36 mouse cellular contexts compared by ENCODE assay signal in genomic region chr5:31076346-31076745, GRCm38 (mm10). TPM values are rescaled to one million over a fixed set of nuclear protein-coding genes. Genes with fewer than 3 reads are reported as not detected.
DNase-seq lines count a peak whose midpoint lies in the region; ATAC-seq and TF ChIP-seq lines count a peak whose summit lies in the region.
"Had no signal": no experiment of that assay in that cellular context is flagged by ENCODE, and none has a peak within 500 bp of the region (broad histone marks: within the 10 kb centered on the region; RNA-seq: fewer than 3 reads in every experiment).

No protein-coding gene starts in this region.

- 86% methylated on average over 13 of the region's 13 CpGs for WGBS in liver, embryonic 14.5 days (ENCODE audit: insufficient replicate concordance)
- 85% methylated on average over 13 of the region's 13 CpGs for WGBS in liver, postnatal 0 days (ENCODE audit: insufficient replicate concordance)

- H3K4me1 ChIP-seq in liver, embryonic 14.5 days (replicated peaks; ENCODE audit: control insufficient read depth in 2 of 2, insufficient read depth in 2 of 2, low read length in 1 of 2) = no peaks in the 10 kb centered on the region
- no peaks in the 10 kb centered on the region for H3K4me1 ChIP-seq in liver, postnatal 0 days (ENCODE audit: insufficient read depth)
- H3K4me1 ChIP-seq: forebrain, embryonic 15.5 days; liver, embryonic 12.5 days had no signal

- DNase-seq in liver, embryonic 14.5 days (ENCODE audit: low read depth in 3 of 3, low spot score in 3 of 3) = no peak
- DNase-seq in liver, postnatal 0 days = no peak
- DNase-seq in NIH3T3 (ENCODE audit: low read depth) = peak; percentile 46
- peak; percentile 80 for DNase-seq in adrenal gland, postnatal 14 days
- no peak for DNase-seq in right cerebral cortex, postnatal 4 days
- DNase-seq: cerebellum, adult 8-10 months; cerebellum, postnatal 25 days; kidney, adult 2 months; kidney, postnatal 10 days; layer of hippocampus, postnatal 36 days; left cerebral cortex, postnatal 4 days; lung, embryonic 14.5 days; lung, postnatal 14 days; midbrain, embryonic 14.5 days; right cerebral cortex, adult 18-20 months; thymus, adult 2 months; thymus, postnatal 36 days had no signal

- peaks cover 26% of the 10 kb centered on the region for H3K36me3 ChIP-seq in liver, embryonic 14.5 days (replicated peaks; ENCODE audit: control insufficient read depth, insufficient read depth, low read depth)
- peaks cover 43% of the 10 kb centered on the region for H3K36me3 ChIP-seq in liver, postnatal 0 days (replicated peaks; ENCODE audit: insufficient read depth, low read length)

- H3K27me3 ChIP-seq in liver, embryonic 14.5 days (ENCODE audit: control insufficient read depth, insufficient read depth, low read length) = no peaks in the 10 kb centered on the region
- no peaks in the 10 kb centered on the region for H3K27me3 ChIP-seq in liver, postnatal 0 days (ENCODE audit: insufficient read depth, low read length)
- H3K27me3 ChIP-seq: forebrain, embryonic 15.5 days; liver, embryonic 12.5 days; Patski had no signal

- TF ChIP-seq EP300 in liver, embryonic 14.5 days (IDR thresholded peaks at IDR 0.05; ENCODE audit: low read depth) = no peak
- no peak for TF ChIP-seq EP300 in liver, postnatal 0 days (IDR thresholded peaks at IDR 0.05; ENCODE audit: low read depth)

- no peak for ATAC-seq in liver, embryonic 14.5 days (ENCODE audit: insufficient read depth)
- no peak for ATAC-seq in liver, postnatal 0 days
- no peak for ATAC-seq in cerebellum, adult (ENCODE audit: insufficient number of reproducible peaks, low FRiP score, low TSS enrichment)
- no peak for ATAC-seq in frontal cortex, adult (ENCODE audit: low TSS enrichment)
- ATAC-seq: forebrain, embryonic 15.5 days; hindbrain, embryonic 16.5 days; liver, embryonic 12.5 days; Patski had no signal

- H3K9ac ChIP-seq in liver, embryonic 14.5 days (replicated peaks) = no peak overlapping the region
- no peak overlapping the region for H3K9ac ChIP-seq in liver, postnatal 0 days (replicated peaks)
- H3K9ac ChIP-seq: forebrain, embryonic 15.5 days; liver, embryonic 12.5 days; lung, embryonic 14.5 days had no signal

- H3K9me3 ChIP-seq in liver, embryonic 14.5 days (ENCODE audit: control insufficient read depth, low read length) = no peaks in the 10 kb centered on the region
- H3K9me3 ChIP-seq in liver, postnatal 0 days (ENCODE audit: low read length) = no peaks in the 10 kb centered on the region
- H3K9me3 ChIP-seq: forebrain, embryonic 15.5 days; G1E; liver, embryonic 12.5 days had no signal

- 0 out of 2 replicates have a peak, but pooled peaks have one; percentile 7 for TF ChIP-seq CTCF in liver, embryonic 14.5 days (IDR thresholded peaks at IDR 0.05; ENCODE audit: low read depth)
- TF ChIP-seq CTCF in liver, postnatal 0 days (IDR thresholded peaks at IDR 0.05; ENCODE audit: low read depth) = no peak

- H3K27ac ChIP-seq in liver, embryonic 14.5 days = no peak overlapping the region
- H3K27ac ChIP-seq in liver, postnatal 0 days (ENCODE audit: low read depth) = no peak overlapping the region
- H3K27ac ChIP-seq: forebrain, embryonic 15.5 days; liver, embryonic 12.5 days had no signal

- H3K4me3 ChIP-seq in liver, embryonic 14.5 days (ENCODE audit: insufficient read depth in 1 of 2, low read depth in 2 of 2, low read length in 2 of 2) = no peak overlapping the region
- no peak overlapping the region for H3K4me3 ChIP-seq in liver, postnatal 0 days (ENCODE audit: low read depth, low read length)
- H3K4me3 ChIP-seq: forebrain, embryonic 15.5 days; liver, embryonic 12.5 days had no signal

- H3K4me2 ChIP-seq in liver, embryonic 14.5 days (ENCODE audit: low read depth) = no peak overlapping the region
- no peak overlapping the region for H3K4me2 ChIP-seq in liver, postnatal 0 days (ENCODE audit: low read depth, low read length)
- H3K4me2 ChIP-seq: forebrain, embryonic 15.5 days; liver, embryonic 12.5 days; lung, embryonic 14.5 days had no signal

RNA-seq across cellular contexts. Expression of gene Cad, which starts 21.8 kb away (rescaled TPM):
- 18.2 and 20.4 TPM in 2 replicates for polyA plus RNA-seq in liver, embryonic 14.5 days (2012; rRNA removed)
- 14.0 and 15.8 TPM in 2 replicates for polyA plus RNA-seq in liver, embryonic 14.5 days (2014; fragmentation: Nextera tagmentation; extraction: Ambion mirVana)
- 3.1 and 4.2 TPM in 2 replicates for polyA plus RNA-seq in liver, postnatal 0 days (2015; fragmentation: Nextera tagmentation; extraction: Ambion mirVana)
- total RNA-seq in adrenal gland, postnatal 14 days (2021) = 31.0 and 37.3 TPM in 2 replicates

RNA-seq across cellular contexts. Expression of gene Slc5a6, which starts 27.6 kb away (rescaled TPM):
- 4.2 and 5.2 TPM in 2 replicates for polyA plus RNA-seq in liver, embryonic 14.5 days (2012; rRNA removed)
- polyA plus RNA-seq in liver, embryonic 14.5 days (2014; fragmentation: Nextera tagmentation; extraction: Ambion mirVana) = 2.2 and 2.3 TPM in 2 replicates
- polyA plus RNA-seq in liver, postnatal 0 days (2015; fragmentation: Nextera tagmentation; extraction: Ambion mirVana) = 3.1 and 3.7 TPM in 2 replicates
- total RNA-seq in adrenal gland, postnatal 14 days (2021) = 19.7 and 24.0 TPM in 2 replicates

RNA-seq across cellular contexts. Expression of gene Atraid, which starts 28.2 kb away (rescaled TPM):
- polyA plus RNA-seq in liver, embryonic 14.5 days (2012; rRNA removed) = 28.8 and 31.0 TPM in 2 replicates
- 50.4 and 53.2 TPM in 2 replicates for polyA plus RNA-seq in liver, embryonic 14.5 days (2014; fragmentation: Nextera tagmentation; extraction: Ambion mirVana)
- polyA plus RNA-seq in liver, postnatal 0 days (2015; fragmentation: Nextera tagmentation; extraction: Ambion mirVana) = 162 and 169 TPM in 2 replicates
- total RNA-seq in adrenal gland, postnatal 14 days (2021) = 116 and 121 TPM in 2 replicates

RNA-seq across cellular contexts. Expression of gene Dnajc5g, which starts 29.7 kb away (rescaled TPM):
- polyA plus RNA-seq in liver, embryonic 14.5 days (2012; rRNA removed) = not detected in 2 replicates
- polyA plus RNA-seq in liver, embryonic 14.5 days (2014; fragmentation: Nextera tagmentation; extraction: Ambion mirVana) = not detected in 2 replicates
- not detected in 2 replicates for polyA plus RNA-seq in liver, postnatal 0 days (2015; fragmentation: Nextera tagmentation; extraction: Ambion mirVana)
- not detected in 2 replicates for total RNA-seq in adrenal gland, postnatal 14 days (2021)
- total RNA-seq: adrenal gland, adult 18-20 months; G1E; gastrocnemius, adult 8-10 months; heart, postnatal 25 days; layer of hippocampus, postnatal 36 days; left cerebral cortex, postnatal 4 days; monocyte, adult 5-6 weeks; neutrophil, adult 5-6 weeks had no signal
- polyA plus RNA-seq: embryonic facial prominence, embryonic 11.5 days; forebrain, embryonic 15.5 days; G1E; heart, embryonic 14.5 days; hindbrain, embryonic 11.5 days; hindbrain, embryonic 16.5 days; intestine, embryonic 14.5 days; kidney, adult 2 months; large intestine, adult 2 months; limb, embryonic 14.5 days; liver, embryonic 12.5 days; lung, embryonic 14.5 days; midbrain, embryonic 14.5 days; Patski; spleen, adult 2 months; thymus, adult 2 months had no signal

RNA-seq across cellular contexts. Expression of gene Slc30a3, which starts 31.7 kb away (rescaled TPM):
- 0.26 and 0.40 TPM in 2 replicates for polyA plus RNA-seq in liver, embryonic 14.5 days (2012; rRNA removed)
- polyA plus RNA-seq in liver, embryonic 14.5 days (2014; fragmentation: Nextera tagmentation; extraction: Ambion mirVana) = 0.14 and 0.41 TPM in 2 replicates
- polyA plus RNA-seq in liver, postnatal 0 days (2015; fragmentation: Nextera tagmentation; extraction: Ambion mirVana) = 0.24 and 0.72 TPM in 2 replicates
- total RNA-seq in adrenal gland, postnatal 14 days (2021) = 0.49 and 0.74 TPM in 2 replicates
- total RNA-seq: adrenal gland, adult 18-20 months; heart, postnatal 25 days; monocyte, adult 5-6 weeks; neutrophil, adult 5-6 weeks had no signal
- polyA plus RNA-seq: G1E; lung, embryonic 14.5 days had no signal

Comparison
In these comparisons a context has a peak if more than half of its experiments do, and no peak if none do; other contexts are left out.
1. DNase-seq: peak in NIH3T3 (single experiment) and adrenal gland, postnatal 14 days (single experiment); none in liver, embryonic 14.5 days (0 of 3), liver, postnatal 0 days (single experiment) and right cerebral cortex, postnatal 4 days (single experiment).